Mouse (Mus musculus) kidney, adult 2 months (tissue): ENCODE data around the gene Arvcf.

ENCODE experiments used
- CTCF ChIP-seq: fragments of 200-500 bp; conservative IDR thresholded peaks from 2 replicates; pipeline ENCODE4 v1.5.1; 2011; ENCODE audit warnings: low read depth, mild to moderate bottlenecking, control low read depth, low read length, moderate library complexity, mixed read lengths; ENCODE audit not compliant: insufficient read depth, insufficient read length
- POLR2A ChIP-seq: fragments of 200-500 bp; IDR thresholded peaks from one replicate; pipeline ENCODE4 v1.6.1; 2011; ENCODE audit warnings: low read depth, low read length, control low read depth

GRCm38 (mm10) chr16:18383045-18383726 is 35.2 kb downstream of the Arvcf start:
- no peak for TF ChIP-seq CTCF
- TF ChIP-seq POLR2A, result no peak
